Mouse (Mus musculus) gonadal fat pad, adult 2 months (tissue): ENCODE data around the gene Smarcad1. TPM values are rescaled to one million over a fixed set of nuclear protein-coding genes. Genes with fewer than 3 reads are reported as not detected.

Source experiments
- DNase-seq: peaks from one replicate; pipeline ENCODE4 v3.0.0-alpha.2; 2012; ENCODE audit warnings: low read depth
- polyA plus RNA-seq: library from polyadenylated mRNA; depleted of rRNA; stranded (reverse); fragments of >200 nt; gene quantifications from 2 replicates; pipeline ENCODE4 v1.2.3, GENCODE M21; 2012; rRNA removed

Smarcad1 gene
- polyA plus RNA-seq, 1 experiment: 15.6 TPM

DNA sequence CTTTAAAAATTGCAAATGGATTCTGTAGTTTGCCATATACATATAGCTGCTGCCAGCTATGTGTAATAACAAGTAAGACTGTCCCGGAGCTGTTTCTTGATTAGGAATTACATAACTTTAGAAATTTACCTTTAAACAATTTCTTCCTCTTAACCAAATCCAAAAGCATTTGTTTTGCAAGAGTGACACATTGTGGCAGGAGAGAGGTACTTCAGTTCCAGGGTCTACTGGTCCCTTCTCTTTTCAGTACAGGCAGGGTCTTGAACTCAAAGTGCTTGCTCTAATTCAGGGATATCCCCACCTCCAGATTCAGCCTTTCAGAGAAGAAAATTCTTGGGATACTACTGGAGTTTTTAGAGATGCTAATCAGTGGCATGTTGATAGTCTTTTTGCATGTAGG, 36.8 kb downstream of the Smarcad1 start:
- no peak for DNase-seq

DNA sequence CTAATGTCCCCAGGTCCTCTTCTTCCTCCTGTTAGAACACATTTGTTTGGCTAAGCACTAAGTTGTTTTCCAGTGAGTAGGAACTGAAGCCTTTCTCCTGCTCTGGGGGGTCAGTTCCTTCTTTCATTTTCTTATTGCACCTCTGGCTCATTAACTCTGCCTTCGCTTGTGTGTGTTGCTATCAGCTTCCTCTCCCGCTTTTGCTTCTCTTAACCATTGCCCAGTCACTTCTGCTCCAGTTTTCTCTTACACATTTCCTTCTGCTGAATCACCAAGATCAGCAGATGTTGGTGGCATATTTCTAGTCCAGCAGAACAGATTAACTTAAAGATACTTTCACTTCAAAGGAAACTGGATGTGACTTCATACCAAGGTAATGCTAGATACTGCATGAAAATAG, 72.5 kb downstream of the Smarcad1 start:
- no peak for DNase-seq

DNA sequence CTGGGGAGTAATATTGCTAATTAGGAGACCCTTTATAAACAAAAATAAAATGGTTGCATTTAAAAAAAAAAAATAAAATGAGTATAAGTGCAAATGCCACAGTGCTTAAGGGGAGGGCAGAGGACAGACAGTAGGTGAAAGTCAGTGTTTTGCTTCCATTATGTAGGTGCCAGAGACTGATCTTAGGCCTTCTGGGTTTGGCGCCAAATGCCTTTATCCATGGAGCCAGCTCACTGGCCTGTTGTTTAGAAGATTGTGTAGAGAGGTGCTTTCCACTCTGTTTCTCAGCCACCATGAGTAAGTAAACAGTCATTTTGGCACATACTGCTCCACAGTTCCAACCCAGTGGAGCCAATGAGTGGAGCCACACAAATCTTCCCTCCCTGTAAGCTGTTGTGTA, 75.2 kb downstream of the Smarcad1 start:
- DNase-seq: no peak

DNA sequence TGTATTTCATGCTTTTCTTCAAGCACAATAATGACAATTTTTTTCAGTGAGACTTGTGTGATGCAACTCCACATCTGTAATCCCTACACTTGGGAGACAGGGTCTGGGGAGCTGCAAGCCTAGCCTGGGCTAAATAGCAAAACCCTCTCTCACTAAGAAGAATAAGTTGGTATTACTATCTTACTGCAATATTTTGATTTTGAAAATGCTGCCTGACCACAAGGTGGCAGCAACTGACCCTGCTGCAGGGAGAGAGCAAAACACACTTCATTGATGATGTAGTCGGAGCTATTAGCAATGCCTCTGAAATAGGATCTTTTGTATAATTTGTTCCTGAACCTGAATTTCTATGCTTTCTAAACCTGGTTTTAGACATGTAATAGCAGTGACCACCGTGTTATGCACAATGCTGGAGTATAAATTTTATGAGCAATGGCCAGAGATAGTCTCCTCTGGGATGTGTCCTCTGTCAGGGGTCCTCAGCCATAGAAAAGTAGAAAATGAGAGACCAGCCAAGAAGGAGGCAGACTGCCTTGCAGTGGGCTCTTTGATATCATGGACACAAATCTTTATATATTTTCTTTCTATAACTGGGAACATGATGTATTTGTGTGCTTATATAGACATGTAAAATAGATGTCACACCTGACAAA, 83.8 kb downstream of the Smarcad1 start:
- no peak for DNase-seq

DNA sequence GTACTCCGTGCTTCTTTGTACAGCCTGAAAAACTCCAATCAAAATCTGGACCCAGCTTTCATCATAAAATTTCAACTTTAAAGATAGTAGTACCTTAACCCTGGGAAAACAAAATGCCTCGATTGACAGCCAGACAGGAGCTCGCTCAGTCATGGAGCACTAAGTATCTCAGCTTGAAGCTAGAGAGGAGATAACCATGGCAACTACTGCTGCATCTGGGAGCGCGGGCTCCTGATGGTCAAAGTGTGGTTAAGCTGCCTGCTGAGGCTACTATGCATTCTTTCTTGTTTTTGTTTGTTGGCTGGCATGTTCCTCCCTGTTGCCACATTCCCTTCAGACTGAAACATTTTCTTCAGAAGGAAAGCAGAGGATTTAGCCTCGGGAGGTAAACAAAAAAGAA, 90.0 kb downstream of the Smarcad1 start:
- no peak for DNase-seq

DNA sequence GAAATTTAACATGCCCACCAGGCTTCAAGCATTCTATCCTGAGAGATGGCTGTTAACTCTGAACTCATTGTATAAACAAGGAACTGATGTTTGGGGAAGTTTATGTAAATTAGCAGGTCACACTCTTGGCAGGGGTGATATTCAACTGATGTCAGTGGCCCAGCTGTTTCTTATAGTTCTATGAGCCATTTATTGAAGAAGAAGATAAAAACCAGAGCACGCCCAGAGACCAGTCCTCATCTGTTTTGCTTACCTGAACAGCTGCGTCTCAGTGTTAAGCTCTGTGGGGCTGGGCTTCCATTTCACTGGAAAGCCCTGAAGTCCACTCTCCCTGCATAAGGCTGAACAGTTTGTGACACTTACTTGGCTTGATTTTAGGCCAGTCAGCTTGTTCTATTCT, 95.4 kb downstream of the Smarcad1 start:
- no peak for DNase-seq

DNA sequence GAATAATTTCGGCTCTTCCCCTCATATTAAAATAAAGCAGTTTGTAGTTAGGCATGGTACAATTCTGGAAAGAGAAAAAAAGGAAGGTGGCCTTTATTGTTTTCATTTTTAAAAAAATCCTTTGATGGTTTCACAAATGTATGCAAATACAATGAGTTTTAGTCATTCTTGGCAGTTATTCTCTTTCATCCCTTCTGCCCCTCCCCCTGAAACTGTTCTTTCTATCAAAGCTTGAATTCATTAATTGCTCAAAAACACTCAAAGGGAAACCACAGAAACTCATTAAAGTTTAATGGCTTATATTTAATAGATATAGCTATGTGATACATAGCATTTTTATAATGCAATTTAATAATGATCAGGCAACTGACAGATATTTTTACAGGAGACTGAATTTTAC, 95.9 kb downstream of the Smarcad1 start:
- DNase-seq: no peak

DNA sequence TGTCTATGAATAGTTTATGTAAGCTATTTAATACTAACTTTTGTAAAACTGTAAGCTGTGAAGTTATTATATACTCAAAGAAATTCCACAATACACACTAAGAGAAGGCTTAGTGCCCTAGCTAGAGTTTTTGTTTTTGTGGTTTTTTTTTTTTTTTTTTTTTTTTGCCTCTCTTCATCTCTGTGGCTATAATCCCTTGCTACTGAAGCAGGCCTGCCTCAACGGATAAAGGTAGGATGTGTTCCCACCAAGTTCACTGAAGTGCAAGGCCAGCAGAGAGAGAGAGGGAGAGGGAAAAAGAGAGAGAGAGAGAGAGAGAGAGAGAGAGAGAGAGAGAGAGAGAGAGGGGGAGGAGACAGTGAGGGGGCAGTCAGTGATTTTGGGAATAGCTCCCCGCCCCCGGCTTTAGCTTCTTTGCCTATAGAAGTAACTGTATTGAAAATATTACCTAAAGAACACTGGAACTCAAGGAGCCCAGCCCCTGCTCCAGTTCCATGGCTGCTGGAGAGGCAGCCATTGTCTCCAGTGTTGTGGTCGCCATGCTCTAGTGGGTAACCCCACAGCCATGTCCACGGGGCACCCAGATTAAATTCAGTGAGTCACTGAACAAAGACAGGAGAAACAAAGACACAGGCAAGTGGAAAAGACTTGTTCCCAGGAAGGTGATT, 97.8 kb downstream of the Smarcad1 start:
- DNase-seq: no peak

DNA sequence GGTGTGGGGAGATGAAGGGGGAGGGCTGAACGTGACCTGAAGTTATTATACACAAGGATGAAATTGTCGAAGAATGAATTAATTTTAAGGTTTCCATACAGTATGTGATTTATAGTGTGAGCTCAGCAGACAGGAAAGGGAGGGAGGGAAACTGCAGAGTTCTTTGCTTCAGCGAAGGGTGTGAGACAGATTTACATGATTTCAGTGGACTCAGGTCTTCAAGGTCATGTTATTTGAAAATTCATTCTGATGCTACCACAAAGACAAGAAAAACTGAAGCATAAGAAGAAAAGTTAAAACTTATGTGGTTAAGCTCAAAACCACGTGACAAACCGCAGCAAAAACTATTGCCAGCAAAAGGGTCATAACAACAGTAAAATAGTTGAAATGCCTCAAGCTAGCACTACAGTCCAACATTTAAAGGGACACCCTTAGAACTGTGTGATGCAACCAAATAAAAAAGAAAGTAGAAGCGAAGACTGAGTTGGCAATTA, 98.4 kb downstream of the Smarcad1 start:
- no peak for DNase-seq

DNA sequence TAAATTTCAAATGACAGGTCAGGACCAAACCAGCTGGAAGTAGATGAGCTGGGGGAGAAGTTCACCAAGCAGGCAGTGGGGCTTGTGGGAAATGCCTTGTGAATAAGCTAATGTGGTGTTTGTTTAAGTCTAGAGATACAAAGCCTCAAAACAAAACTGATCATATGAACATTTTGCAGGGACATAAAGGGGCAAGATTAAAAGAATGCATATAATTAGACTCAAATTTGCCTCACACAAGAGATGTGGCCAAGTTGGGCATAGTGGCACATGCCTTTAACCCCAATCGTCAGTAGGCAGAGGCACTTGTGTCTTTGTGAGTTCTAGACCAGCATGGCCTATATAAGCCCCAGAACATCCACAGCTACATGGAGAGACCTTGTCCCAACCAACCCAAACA, 99.9 kb downstream of the Smarcad1 start:
- DNase-seq: no peak

DNA sequence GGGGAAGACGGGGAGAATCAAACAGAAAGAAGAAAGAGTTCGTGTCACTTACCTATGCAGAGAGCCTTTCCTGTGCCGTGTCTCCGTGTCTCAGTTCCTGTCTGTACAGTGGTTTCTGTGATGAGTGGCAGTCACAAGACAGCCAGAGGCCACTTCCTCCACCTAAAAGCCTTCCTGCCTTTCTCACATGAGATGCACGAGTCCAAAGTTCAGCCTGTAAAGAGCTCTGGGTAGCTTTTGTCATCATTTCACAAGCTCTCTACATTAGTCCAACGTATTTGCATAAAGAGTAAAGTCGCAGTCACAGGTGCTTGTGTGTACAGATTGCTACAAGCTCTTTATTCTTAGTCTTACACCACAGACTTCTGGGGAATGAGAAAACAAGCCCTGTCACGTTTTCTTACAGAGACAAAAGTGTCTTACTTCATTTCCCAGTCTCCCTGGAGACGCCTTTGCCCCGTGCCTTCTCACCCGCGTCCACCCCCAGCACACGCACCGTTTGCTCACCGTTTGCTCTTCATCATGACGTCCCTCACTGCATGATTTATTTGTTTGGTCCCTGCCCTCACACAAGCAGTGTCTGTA, 102.3 kb downstream of the Smarcad1 start, which contains the start of gene Hpgds:
Hpgds (minus strand) TSS at position 288 of the 585 bp plus-strand sequence.
- no peak for DNase-seq

DNA sequence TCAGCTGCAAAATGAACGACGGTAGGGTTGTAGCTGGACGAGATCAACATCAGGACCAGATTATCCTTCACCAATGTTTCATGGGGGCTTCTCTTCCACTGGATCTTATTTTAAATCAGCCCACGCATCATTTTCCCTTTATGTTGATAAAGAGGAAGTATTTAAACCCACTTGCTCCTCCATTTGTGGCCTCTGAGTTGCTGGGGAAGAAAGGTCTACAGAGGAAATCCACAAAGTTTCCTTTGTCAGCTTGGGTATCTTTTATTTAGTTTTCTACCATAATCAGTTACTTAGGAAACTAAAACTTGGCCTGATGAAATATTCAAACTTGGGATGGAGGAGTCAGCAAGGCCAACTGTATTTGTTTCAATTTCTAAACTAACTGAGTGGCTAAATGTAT, 104.0 kb downstream of the Smarcad1 start:
- DNase-seq: no peak

DNA sequence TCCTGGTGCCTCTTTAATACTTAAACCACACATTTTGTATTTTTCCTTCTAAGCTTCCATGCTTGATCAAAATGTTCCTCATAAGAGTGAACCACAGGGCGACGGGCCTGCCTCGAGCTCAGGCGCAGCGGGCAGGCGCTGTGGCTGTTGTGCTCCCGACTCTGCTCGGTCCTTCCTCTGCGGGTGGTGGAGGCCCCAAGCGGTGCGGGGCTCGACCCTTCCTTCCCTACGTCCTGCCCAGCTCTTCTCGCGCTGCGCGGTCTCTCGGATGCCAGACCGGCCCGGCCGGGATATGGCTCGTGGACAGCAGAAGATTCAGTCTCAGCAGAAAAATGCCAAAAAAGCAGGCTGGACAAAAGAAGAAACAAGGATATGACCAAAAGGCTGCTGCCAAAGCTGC, 108.3 kb downstream of the Smarcad1 start:
- DNase-seq: no peak

DNA sequence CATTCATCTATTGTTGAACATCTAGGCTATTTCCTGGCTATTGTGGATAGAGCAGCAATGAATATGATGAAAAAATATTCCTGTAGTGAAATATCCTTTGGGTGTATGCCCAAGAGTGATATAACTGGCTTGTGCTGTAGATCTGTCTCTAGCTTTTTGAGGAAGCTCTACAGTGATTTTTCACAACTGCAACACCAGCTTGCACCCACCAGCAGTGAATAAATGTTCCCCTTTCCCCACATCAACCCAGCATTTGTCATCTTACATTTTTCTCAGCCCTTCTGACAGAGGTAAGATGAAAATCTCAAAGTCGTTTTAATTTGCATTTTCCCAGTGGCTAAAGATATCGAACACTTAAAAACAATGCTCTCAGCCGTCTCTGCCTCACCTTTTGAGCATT, 111.2 kb downstream of the Smarcad1 start:
- DNase-seq: no peak

DNA sequence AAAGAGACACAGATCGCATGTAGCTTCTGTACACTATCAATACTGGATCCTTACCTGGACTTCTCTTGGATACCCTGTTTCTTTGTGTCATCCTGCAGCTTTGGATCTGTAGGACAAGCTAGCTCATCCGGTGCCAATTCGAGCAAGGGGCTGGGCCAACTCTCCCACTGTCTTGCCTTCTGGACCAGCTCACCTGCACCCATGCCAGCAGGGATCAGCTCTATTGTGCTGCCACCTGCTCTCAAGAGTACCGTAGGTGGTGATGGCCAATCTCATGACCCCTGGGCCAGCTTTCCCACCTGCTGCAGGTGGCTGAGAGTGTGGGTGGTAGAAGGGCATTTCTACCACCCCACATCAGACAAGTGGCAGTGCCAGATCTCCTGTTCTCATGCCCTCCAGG, 114.7 kb downstream of the Smarcad1 start:
- DNase-seq: no peak

DNA sequence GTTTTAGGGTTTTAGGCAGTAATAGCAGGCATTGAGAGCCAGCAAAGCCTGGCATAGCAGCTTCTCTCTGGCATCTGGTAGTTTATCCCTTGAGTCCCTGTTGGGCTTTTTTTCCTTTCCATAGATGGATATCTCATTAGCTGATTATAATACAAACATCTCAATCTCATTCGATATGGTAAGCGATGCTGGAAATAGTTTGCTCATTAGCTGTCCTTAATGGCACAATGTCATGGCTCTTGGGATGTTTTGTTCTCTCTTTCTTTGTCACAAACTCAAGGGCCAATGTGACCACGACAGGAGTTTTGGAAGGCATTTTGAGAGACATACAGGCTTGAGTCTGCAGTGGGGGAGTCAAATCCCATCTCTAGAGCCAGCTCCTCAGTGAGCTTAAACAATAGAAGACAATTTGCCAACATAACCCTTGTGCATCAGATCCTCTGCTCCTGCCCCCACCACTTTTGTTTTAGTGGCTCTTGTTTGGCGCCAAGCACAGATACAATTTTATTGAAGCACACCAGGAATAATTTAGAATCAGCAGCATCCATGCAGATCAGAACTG, 117.1 kb downstream of the Smarcad1 start:
- no peak for DNase-seq

DNA sequence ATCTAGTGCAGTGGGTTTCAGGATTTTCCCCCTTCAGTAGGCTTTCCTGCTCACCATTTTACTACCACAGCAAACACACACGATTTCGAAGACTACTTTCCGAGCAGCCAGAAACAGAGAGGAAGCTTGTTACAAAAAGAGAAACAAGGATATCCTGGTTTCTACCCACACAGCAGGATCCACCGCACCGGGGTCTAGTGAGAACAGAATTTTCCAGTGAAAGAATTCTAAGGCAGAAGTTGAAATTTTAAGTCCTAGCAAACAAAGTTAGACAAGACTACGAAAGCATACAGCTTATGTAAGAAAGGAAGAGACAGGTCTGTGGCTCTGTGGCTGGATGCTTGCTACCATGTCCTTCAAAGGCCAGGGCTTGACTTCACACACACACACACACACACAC, 121.8 kb downstream of the Smarcad1 start:
- no peak for DNase-seq

DNA sequence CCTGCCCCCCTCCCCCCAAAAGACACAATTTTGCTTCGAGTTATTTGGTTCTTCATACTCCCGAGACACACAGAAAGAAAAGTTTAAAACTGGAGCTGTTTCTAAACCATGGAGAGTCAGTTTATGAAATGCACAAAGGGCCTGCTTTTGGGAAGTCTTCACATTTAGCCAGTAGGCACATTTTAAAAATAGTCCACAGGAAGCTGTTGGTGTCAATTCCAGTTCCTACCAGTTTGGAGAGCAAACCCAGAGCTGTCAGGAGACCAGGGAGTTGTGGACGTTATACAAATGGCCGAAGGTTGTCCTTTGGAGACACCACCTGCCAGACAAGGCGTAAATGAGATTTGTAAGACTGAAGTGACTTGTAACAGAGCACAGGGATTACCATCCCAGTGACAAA, 122.6 kb downstream of the Smarcad1 start:
- no peak for DNase-seq

Other genes with a start within 250 kb of the Smarcad1 start
- 1.3 and 1.9 TPM in 2 replicates for gene Hpgds, start 102.3 kb downstream of the Smarcad1 start, polyA plus RNA-seq